Mouse (Mus musculus) heart, embryonic 14.5 days (tissue): ENCODE results near the gene Pgs1. TPM values are rescaled to one million over a fixed set of nuclear protein-coding genes. Genes with fewer than 3 reads are reported as not detected.

Experiments
- ATAC-seq: fragments of 200-750 bp; cut with Nextera tagmentation; 2 replicates; pipeline ENCODE4 v1.8.0; 2017; ENCODE audit warnings: low read depth, moderate TSS enrichment; ENCODE audit not compliant: insufficient number of reproducible peaks, insufficient read depth, low FRiP score
- H3K27ac ChIP-seq, 2 experiments: fragments of 200-500 bp in 1 of 2; fragments of 300-500 bp in 1 of 2; sonication (generic) in 1 of 2; replicated peaks in 1 of 2; 2 replicates each; pipeline ENCODE4 v1.5.1; 2012 to 2014; ENCODE audit warnings: low read depth in 2 of 2, low read length in 2 of 2, control low read depth in 1 of 2, mild to moderate bottlenecking in 1 of 2, mixed read lengths in 1 of 2; ENCODE audit not compliant: control insufficient read depth in 1 of 2, insufficient read depth in 1 of 2
- H3K27me3 ChIP-seq: fragments of 300-500 bp; sonication (generic); 2 replicates; pipeline ENCODE4 v1.6.1; 2014; ENCODE audit warnings: mild to moderate bottlenecking, low read length, control low read depth; ENCODE audit not compliant: control insufficient read depth, insufficient read depth
- H3K36me3 ChIP-seq: fragments of 300-500 bp; sonication (generic); 2 replicates; pipeline ENCODE4 v1.6.1; 2014; ENCODE audit warnings: mild to moderate bottlenecking, control low read depth, low read length, mixed read lengths; ENCODE audit not compliant: control insufficient read depth, insufficient read depth
- H3K4me1 ChIP-seq, 2 experiments: fragments of 200-500 bp in 1 of 2; fragments of 300-500 bp in 1 of 2; sonication (generic) in 1 of 2; 2 replicates each; pipeline ENCODE4 v1.6.1; 2012 to 2014; ENCODE audit warnings: low read length in 2 of 2, control low read depth in 1 of 2, mixed read lengths in 1 of 2; ENCODE audit not compliant: control insufficient read depth in 2 of 2, insufficient read depth in 2 of 2
- H3K4me2 ChIP-seq: fragments of 300-500 bp; sonication (generic); 2 replicates; pipeline ENCODE4 v1.6.1; 2014; ENCODE audit warnings: mild to moderate bottlenecking, low read length
- H3K4me3 ChIP-seq, 2 experiments: fragments of 200-500 bp in 1 of 2; fragments of 300-500 bp in 1 of 2; sonication (generic) in 1 of 2; 2 replicates each; pipeline ENCODE4 v1.5.1; 2012 to 2014; ENCODE audit warnings: low read length in 2 of 2, mild to moderate bottlenecking in 2 of 2, control low read depth in 1 of 2, low read depth in 1 of 2, moderate library complexity in 1 of 2; ENCODE audit not compliant: control insufficient read depth in 1 of 2, insufficient read depth in 1 of 2
- H3K9ac ChIP-seq: fragments of 300-500 bp; sonication (generic); 2 replicates; pipeline ENCODE4 v1.6.1; 2014; ENCODE audit warnings: mild to moderate bottlenecking, low read length
- H3K9me3 ChIP-seq: fragments of 300-500 bp; sonication (generic); 2 replicates; pipeline ENCODE4 v1.6.1; 2016; ENCODE audit warnings: low read length, control low read depth; ENCODE audit not compliant: control insufficient read depth
- WGBS: fragments of 180-500 bp; shearing (Covaris S2); extraction: QIAGEN DNeasy Blood & Tissue Kit; methylation state at CpG from one replicate; pipeline ENCODE4 v1.1.7; 2014; 5-methylcytosine and 5-hydroxymethylcytosine counted together
- polyA plus RNA-seq: library from polyadenylated mRNA; unstranded; fragments of >200 nt; fragmentation: Nextera tagmentation; extraction: Ambion mirVana; gene quantifications from 2 replicates; pipeline ENCODE4 v1.2.1, GENCODE M21; 2014

Pgs1 gene
- polyA plus RNA-seq, 1 experiment from 2014 or later: 23.1 TPM

DNA sequence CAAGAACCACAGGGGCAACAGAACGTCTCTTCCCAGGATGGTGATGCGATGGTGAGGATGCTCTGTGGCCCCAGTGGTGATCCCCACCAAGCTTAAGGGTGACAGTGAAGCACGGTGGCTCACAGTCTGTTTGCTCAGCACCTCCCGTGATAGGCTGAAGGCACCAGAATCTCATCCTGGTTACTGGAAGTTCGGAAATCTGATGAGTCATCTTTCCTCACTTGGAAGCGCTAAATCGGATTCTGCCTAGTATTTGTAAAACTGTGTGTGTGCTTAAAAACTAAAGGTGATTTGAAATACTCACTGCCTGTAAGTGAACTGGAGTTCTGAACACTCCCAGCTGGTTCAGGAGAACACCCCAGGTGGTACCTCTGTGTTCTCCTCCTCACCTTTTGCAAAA is 2.3 kb upstream of the Pgs1 start:
- no peaks in the 10 kb centered on the region for H3K9me3 ChIP-seq
- H3K27ac ChIP-seq: no peak overlapping the region
- WGBS: 48% methylated on average over 7 of the region's 7 CpGs
- ATAC-seq: no peak
- H3K27me3 ChIP-seq: no peaks in the 10 kb centered on the region
- H3K4me3 ChIP-seq: no peak overlapping the region
- H3K4me2 ChIP-seq: no peak overlapping the region
- peaks cover 2 to 15% of the 10 kb centered on the region in 2 experiments for H3K4me1 ChIP-seq
- H3K36me3 ChIP-seq: no peaks in the 10 kb centered on the region
- H3K9ac ChIP-seq: no peak overlapping the region

DNA sequence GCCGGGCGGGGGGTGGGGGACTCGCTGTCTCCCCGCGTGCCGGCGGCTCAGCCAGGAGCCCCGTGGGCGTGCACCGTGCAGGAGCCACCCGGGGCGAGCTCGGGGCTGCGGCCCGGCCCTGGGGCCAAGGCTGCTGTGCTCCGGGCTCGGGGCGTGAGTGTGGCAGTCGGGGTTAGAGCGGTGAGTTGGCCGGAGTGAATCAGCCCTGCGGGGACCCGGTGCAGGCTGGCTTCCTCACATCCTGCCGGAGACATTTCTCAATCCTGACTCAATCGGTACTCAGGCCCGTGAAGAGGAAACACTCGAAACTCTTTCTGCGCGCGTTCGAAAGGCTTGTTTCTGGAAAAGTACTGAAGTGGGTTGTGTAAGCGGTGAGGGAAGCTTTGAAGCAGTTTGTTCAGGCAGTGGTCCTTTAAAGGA is 950 bp downstream of the Pgs1 start:
- under 1% methylated on average over 31 of the region's 32 CpGs for WGBS
- H3K4me2 ChIP-seq: peak overlapping the region; percentile 71
- H3K4me1 ChIP-seq: peaks cover 8 to 35% of the 10 kb centered on the region in 2 experiments
- peak overlapping the region; percentile 87 to 97 for H3K4me3 ChIP-seq
- no peaks in the 10 kb centered on the region for H3K9me3 ChIP-seq
- H3K9ac ChIP-seq: peak overlapping the region; percentile 89
- ATAC-seq: peak; percentile 58; the same call in 1 of the 2 replicates
- no peaks in the 10 kb centered on the region for H3K27me3 ChIP-seq
- H3K36me3 ChIP-seq: no peaks in the 10 kb centered on the region
- peak overlapping the region; percentile 13 to 39; a peak in 2 of 4 replicates for H3K27ac ChIP-seq

DNA sequence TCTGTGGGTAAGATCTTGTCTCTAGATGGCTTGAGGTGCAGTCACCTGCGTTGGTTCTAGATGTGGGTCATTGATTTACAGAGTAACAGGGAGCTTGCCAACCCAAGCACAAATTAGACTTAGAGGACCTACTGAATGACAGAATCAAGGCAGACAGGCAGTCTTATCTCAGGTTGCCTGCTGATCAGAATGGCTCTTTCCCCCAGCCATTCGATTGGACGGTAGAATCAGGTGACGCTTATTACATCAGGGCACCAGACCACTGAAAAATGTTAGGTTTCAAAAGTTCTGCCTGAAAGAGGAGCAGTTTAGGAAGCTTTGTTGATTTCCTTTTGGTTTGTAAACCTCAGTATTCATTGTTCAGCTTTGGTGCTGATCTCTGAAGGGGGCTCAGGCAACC is 1.9 kb downstream of the Pgs1 start:
- no peak for ATAC-seq
- H3K9ac ChIP-seq: peak overlapping the region; percentile 89
- H3K27ac ChIP-seq: no peak overlapping the region
- H3K9me3 ChIP-seq: no peaks in the 10 kb centered on the region
- H3K27me3 ChIP-seq: no peaks in the 10 kb centered on the region
- 53% methylated on average over 4 of the region's 4 CpGs for WGBS
- no peaks in the 10 kb centered on the region for H3K36me3 ChIP-seq
- peak overlapping the region in 1 of 2 experiments; percentile 87; a peak in 3 of 4 replicates for H3K4me3 ChIP-seq
- peak overlapping the region; percentile 71 for H3K4me2 ChIP-seq
- H3K4me1 ChIP-seq: peaks cover 6 to 37% of the 10 kb centered on the region in 2 experiments

DNA sequence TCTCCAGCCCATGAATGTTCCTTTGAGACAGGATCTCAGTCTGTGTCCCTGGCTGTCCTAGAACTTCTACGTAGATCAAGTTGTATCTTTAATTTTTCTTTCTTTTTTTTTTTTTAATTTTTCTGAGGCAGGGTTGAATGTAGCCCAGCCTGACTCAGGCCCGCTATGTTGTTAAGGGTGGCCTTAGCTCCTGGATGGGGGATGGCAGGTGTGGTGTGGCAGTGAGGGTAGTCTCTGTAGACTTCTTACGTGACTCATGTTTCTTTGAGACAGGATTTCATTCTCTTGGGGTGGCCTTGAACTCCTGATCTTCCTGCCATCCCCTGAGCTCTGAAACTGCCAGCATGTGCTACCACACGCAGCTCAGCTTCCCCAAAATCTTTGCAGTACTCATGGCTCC is 3.1 kb downstream of the Pgs1 start:
- H3K36me3 ChIP-seq: no peaks in the 10 kb centered on the region
- H3K27me3 ChIP-seq: no peaks in the 10 kb centered on the region
- ATAC-seq: no peak
- H3K4me2 ChIP-seq: no peak overlapping the region
- H3K4me1 ChIP-seq: peaks cover 17 to 50% of the 10 kb centered on the region in 2 experiments
- no peak overlapping the region for H3K9ac ChIP-seq
- H3K4me3 ChIP-seq: no peak overlapping the region
- H3K9me3 ChIP-seq: no peaks in the 10 kb centered on the region
- WGBS: 87% methylated on average over 4 of the region's 4 CpGs
- no peak overlapping the region for H3K27ac ChIP-seq

DNA sequence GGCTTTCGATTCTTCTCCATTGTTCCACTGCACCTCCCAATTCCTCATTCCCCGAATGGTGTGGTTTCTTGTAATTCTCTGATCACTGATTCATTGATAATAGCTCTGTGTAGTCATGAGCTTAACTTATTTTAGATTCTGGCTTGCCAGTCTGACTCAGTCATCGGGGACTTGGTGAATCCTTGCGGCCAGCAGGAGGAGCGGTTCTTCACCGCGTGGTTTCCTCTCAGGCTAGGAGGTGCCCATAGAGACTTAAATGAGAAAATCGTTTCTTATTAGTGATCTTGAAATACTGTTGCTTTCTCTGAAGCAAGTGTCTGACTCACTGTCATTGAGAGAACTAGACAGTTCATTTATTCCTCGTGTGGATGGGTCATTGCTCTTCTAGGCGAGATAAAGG is 3.8 kb downstream of the Pgs1 start:
- Histone ChIP-seq H3K4me3 (no peak overlapping the region), H3K4me2 (no peak overlapping the region), H3K27me3 (no peaks in the 10 kb centered on the region), H3K27ac (no peak overlapping the region), H3K36me3 (no peaks in the 10 kb centered on the region), H3K9ac (no peak overlapping the region), H3K9me3 (no peaks in the 10 kb centered on the region), H3K4me1 (peaks cover 23 to 57% of the 10 kb centered on the region in 2 experiments)
- 40% methylated on average over 10 of the region's 10 CpGs for WGBS
- ATAC-seq: no peak

DNA sequence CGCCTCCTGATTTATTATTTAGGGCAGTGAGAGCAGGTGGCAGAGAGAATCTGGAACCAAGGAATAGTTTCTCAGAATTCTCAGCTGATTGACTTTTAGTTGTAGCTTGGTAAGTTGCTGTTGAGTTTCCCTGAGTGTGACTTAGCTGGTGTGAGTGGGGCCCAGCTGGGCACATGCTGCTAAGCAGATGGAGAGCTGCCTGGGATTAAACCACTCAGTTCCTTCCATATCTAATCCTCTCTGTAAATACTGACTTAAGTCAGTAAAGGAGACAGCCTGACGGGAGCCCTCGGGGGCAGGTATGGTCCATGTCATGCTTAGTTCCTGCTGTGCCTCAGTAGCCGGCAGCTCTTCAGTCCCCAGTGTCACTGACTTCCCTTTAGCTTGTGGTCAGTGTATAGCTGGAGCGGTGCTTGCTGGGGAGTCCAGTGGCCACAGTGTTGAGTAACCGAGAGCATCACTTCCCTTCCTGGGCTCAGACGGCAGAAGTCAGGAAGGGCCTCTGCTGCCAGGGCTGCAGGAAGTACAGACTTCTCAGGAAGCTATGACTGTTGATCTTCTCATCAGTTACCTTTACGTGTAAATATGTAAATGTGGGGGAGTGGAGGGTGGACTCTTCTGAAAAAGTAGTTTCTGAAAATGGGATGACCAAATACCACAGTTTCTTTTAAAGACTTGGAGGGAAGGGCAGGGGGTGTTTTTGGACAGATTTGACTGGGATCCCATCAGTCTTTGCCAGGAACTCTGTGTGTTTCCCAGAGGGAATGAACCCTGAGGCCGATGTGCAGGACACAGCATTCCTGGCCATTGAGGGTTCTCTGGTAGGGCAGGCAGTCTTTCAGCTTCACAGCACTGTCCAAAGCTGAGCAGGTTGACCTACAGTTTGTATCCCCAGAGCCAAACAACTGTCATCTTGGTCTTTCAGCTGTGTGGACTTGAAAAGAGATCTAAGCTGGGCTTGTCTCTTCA is 5.7 kb downstream of the Pgs1 start:
- H3K36me3 ChIP-seq: no peaks in the 10 kb centered on the region
- peak overlapping the region in 1 of 2 experiments; percentile 54; a peak in 2 of 4 replicates for H3K27ac ChIP-seq
- 0 out of 2 replicates have a peak, but pooled peaks have one; percentile 13 for ATAC-seq
- peaks cover 30 to 68% of the 10 kb centered on the region in 2 experiments for H3K4me1 ChIP-seq
- H3K4me3 ChIP-seq: no peak overlapping the region
- 52% methylated on average over 9 of the region's 9 CpGs for WGBS
- no peak overlapping the region for H3K4me2 ChIP-seq
- H3K9ac ChIP-seq: peak overlapping the region; percentile 8; the same call in 1 of the 2 replicates
- H3K27me3 ChIP-seq: no peaks in the 10 kb centered on the region
- H3K9me3 ChIP-seq: no peaks in the 10 kb centered on the region

DNA sequence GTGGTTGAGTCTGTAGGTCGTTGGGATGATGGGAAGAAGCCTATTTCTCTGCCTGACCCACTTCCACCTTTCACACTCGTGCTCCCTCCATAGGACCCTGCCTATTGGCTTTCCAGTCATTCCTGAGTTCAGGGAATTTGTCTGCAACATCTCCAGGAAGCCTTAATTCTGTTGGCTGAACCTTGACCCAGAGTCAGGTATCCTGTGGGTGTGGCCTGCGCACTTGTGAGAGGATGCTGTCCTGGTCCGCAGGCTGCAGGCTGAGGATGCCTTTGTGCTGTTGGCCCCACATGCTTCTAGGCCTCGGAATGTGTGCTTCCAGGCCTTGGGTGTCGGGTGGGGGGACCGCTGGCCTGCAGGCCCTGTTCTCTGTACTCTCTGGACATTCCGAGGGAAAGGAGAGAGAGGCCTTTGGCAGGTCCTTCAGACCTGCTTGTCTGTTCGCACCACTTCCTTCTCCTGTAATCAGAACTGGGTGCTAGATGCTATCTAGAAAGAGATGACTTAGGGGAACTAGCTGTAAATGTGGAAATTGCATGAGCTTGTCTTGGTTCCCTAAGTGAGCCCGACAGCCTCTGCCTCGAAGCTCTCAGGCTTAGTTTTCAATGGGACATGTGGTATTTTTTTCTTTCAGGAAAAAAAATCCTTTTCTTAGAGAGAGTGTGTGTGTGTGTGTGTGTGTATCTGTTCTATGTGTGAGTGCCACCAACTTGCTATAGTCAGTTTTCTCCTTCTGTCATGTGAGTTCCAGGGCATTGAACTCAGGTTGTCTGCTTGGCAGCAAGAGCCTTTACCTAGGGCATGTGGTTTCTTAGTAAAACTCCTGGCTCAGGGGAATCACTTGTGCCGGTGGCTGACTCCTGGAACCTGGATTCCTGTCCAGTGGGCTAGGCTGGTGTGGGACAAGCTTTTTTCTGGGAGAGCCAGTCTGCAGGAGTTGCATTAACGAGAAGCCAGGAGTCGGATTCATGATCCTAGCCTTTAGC is 7.4 kb downstream of the Pgs1 start:
- H3K4me1 ChIP-seq: peaks cover 33 to 62% of the 10 kb centered on the region in 2 experiments
- peak overlapping the region; percentile 70 to 85 for H3K27ac ChIP-seq
- no peak overlapping the region for H3K4me3 ChIP-seq
- H3K36me3 ChIP-seq: peaks cover 8% of the 10 kb centered on the region
- H3K9me3 ChIP-seq: no peaks in the 10 kb centered on the region
- H3K4me2 ChIP-seq: peak overlapping the region; percentile 36; the same call in 1 of the 2 replicates
- no peak for ATAC-seq
- WGBS: 67% methylated on average over 14 of the region's 14 CpGs
- H3K27me3 ChIP-seq: no peaks in the 10 kb centered on the region
- H3K9ac ChIP-seq: peak overlapping the region; percentile 67
